Mouse (Mus musculus) heart, adult 18-20 months (tissue): ENCODE results near the gene Fbxo8. TPM values are rescaled to one million over a fixed set of nuclear protein-coding genes. Genes with fewer than 3 reads are reported as not detected.

Source experiments
- DNase-seq, 2 experiments: peaks; one replicate each; pipeline ENCODE4 v3.0.0; 2021 to 2022; ENCODE audit warnings: mixed read lengths in 1 of 2
- microRNA-seq, 2 experiments: library from miRNA; unstranded; fragments of <30 nt; microRNA quantifications; one replicate each; pipeline ENCODE4 v1.2.0; 2022
- total RNA-seq, 2 experiments: library from RNA; stranded (reverse); gene quantifications; 2 replicates each; pipeline ENCODE4 v1.2.3; 2021

Gene Fbxo8
- total RNA-seq, 2 experiments from 2014 or later: 58.4 to 60.8 TPM

GRCm38 (mm10) chr8:56611736-56612135 is 60.8 kb downstream of the Fbxo8 start:
- no peak for DNase-seq

DNA sequence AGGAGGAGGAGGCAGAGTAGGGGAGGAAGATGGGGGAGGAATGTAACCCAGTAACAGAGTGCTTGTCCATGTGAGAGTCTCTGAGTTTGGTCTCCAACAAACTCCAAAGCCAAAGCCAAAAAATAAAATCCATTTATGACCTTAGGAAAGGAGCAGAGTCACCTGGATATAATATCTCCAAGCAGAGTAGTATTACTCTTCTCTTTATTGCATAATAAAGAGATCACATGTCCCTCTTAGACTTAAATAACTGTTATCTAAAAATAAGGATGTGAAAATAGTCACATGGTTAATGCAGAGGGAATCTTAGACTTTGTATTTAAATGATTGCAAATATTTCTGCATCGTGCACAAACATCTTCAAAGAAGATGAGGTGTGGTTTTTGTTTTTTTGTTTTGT is 63.3 kb downstream of the Fbxo8 start:
- DNase-seq: no peak

DNA sequence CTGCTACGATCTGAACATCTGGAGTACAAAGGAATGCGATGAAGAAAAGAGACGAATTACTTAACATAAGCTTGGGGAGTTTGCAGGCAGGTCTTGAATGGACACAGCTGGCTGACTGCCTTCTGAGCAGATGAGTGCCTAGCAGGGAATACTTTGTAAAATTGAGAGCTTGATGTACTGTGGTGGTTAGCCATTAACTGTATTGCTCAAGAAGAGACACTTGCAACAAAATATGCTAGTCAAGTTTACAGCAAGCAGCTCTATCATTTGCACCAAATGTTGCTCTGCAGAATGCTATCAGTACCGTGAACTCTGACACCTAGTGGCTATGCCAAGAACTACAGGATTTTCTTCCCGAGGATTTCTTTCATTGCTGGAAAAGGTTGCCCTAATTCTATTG is 64.1 kb downstream of the Fbxo8 start:
- peak; percentile 36 to 76 for DNase-seq

DNA sequence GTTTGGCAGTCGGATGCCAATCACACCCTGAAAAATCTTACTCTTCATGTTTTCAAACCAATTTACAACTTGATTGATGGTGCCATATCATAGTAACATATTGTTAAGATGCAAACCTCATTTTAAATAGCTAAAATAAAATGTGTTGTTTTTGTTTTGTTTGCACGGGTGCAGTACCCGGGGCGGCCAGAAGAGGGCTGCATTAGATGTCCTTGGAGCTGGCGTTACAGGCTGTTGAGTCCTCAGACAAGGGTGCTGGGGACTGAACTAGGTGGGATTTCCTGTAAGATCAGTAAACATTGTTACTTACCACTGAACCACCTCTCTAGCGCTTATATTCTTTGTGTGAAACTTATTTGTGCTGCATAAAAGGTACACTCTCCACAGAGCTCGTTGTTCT is 65.4 kb downstream of the Fbxo8 start:
- DNase-seq: peak in 1 of 2 experiments; percentile 63

- DNase-seq: no peak
Measured at GRCm38 (mm10) chr8:56617271-56617670, 66.4 kb downstream of the Fbxo8 start.

GRCm38 (mm10) chr8:56619056-56619455 is 68.2 kb downstream of the Fbxo8 start:
- DNase-seq: no peak

GRCm38 (mm10) chr8:56619571-56619970 is 68.7 kb downstream of the Fbxo8 start:
- DNase-seq: no peak

GRCm38 (mm10) chr8:56620691-56621090 is 69.8 kb downstream of the Fbxo8 start:
- DNase-seq: no peak

DNA sequence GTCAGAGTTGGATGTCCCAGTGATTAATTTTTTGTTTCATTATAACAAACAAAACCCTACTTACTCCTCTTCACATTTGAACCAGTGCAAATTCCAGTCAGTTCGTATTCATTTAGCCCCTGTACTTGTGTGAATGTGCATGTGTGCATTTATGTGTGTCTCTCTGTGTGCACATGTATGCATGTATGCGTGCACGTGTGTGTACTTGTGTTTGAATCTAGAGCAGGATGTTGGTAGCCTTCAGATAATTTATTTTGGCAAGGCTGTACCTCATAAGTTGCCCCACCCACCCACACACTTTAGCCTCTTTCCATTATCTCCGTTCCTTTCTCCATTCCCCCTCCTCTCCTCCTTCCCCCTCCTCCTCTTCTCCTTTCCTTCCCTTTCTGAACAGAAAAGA is 70.2 kb downstream of the Fbxo8 start:
- DNase-seq: no peak

DNA sequence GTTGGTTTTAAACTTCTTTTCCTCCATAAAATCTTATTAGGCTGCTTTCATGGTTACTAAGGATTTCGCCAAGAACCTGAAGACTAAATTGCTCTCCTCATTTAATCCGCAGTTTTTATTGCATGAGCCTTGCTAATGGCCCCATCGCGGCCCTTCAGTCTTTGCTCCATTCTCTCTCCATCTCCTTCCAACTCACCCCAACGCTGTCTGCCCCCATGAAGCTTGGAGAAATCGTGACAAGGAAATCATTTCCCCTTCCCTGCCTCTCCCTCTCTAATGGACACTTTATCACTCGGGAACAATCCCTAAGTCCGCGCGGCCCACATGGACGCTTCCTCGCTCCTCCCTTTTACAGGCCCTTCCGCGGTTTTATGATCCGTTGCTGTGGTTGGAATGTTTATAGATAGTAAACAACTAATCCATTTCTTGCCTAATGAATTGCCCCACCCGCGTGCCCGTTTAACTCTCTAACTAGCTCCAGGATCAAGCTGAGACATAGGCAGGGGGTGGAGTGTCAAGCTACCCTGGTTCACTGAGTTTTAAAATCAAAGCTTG is 71.7 kb downstream of the Fbxo8 start:
- no peak for DNase-seq

DNA sequence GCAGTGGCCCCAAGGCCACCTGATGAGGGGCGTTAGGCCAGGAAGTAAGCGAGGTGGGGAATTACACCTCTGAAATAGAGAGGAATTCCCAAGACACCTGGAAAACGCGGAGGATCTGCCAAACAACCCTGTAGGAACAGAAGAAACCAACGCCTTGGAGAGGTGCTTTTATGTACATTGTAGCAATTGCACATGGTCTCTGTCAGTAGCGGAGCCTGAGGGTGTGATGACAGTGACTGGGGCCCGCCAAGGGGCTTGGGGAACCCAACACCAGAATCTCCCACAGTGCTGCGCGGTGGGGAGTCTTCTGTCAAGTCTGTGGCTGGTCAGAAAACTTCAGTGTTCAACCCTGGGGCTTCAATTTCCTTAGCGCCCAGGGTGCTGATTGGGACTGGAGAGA is 72.5 kb downstream of the Fbxo8 start:
- no peak for DNase-seq

DNA sequence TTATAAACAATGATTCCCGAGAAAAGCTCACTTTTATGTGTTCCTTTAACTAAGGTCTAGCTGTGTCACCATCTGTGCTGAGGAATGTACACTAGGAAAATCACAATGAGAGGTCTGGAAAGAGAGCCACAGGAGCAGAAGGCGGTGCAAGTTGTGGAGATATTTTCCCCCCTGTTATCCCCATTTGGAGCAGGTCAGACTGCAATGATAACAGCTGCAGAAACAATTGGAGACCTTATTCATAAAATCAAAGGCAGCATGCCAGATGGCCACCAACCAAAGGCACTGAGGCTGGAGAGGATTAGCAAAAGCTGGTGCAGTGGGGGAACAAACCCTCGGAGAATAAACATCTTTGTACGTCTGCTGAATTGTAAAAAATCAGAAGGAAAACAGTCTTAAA is 78.3 kb downstream of the Fbxo8 start:
- peak in 1 of 2 experiments; percentile 5 for DNase-seq

GRCm38 (mm10) chr8:56639277-56639676 is 88.4 kb downstream of the Fbxo8 start:
- DNase-seq: no peak

Small RNA genes lying within 50 kb of the gene (microRNA-seq; reads per million reads assigned to microRNA genes)
- gene Gm25992: 0 reads per million in 2 experiments

Other genes with a start within 250 kb of the Fbxo8 start
- gene Cep44, start within 50 bp of the Fbxo8 start, total RNA-seq: 1 to 10 TPM; 7.7 to 8.9 TPM